10 mouse cellular contexts compared by ENCODE assay signal in the genomic region with DNA sequence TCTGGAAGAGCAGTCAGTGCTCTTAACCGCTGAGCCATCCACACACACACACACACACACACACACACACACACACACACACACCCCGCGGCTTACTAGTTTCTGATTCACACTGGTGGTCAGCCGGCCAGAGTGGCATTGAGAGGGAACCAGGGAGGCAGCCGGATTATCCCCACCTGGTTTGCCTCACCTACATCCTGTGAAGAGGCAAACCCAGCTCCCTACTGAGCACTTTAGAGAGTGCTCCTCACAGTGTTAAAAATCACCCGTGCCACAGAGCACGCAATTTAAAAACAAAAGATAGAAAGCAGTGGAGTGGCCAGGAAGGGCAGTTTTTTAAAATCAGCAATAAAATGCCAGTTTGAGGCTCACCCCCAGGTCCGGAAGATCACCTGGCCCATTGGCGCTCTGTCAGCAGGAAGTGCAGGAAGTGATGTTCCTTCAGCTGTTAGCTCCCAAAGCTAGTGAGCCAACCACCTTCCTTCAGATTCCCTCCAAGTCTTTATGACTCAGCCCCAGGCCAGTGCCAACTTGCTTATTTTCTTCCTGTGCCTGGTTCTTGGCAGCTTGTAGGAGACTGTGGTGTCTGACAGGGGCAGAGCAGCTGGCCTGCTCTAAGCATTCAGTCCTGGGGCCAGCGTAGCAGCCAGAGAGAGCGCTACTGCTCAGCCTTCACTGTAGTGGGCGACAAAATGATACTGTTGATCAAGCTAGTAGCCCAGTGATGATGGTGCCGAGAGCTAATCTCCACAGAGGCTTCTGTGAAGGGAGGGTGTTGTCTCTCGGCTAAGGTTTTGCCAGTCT. TPM values are rescaled to one million over a fixed set of nuclear protein-coding genes. Genes with fewer than 3 reads are reported as not detected.
DNase-seq lines count a peak whose midpoint lies in the region; ATAC-seq and TF ChIP-seq lines count a peak whose summit lies in the region.
"Had no signal": no experiment of that assay in that cellular context is flagged by ENCODE, and none has a peak within 500 bp of the region (broad histone marks: within the 10 kb centered on the region; RNA-seq: fewer than 3 reads in every experiment).

No protein-coding gene starts in this region.

- H3K9ac ChIP-seq in liver, embryonic 11.5 days (ENCODE audit: low read depth, low read length): no peak overlapping the region
- H3K9ac ChIP-seq: heart, embryonic 13.5 days had no signal

- no peaks in the 10 kb centered on the region for H3K79me2 ChIP-seq in myocyte (ENCODE audit: control insufficient read depth, insufficient read depth)

- no peaks in the 10 kb centered on the region for H3K36me3 ChIP-seq in myocyte (ENCODE audit: control insufficient read depth, insufficient read depth)
- no peaks in the 10 kb centered on the region for H3K36me3 ChIP-seq in liver, embryonic 11.5 days (ENCODE audit: control insufficient read depth, insufficient read depth, low read length)
- H3K36me3 ChIP-seq: heart, embryonic 13.5 days had no signal

- TF ChIP-seq POLR2A in myocyte (IDR thresholded peaks at IDR 0.05; ENCODE audit: insufficient read length, low read depth): peak; percentile 43

- no peaks in the 10 kb centered on the region for H3K9me3 ChIP-seq in liver, embryonic 11.5 days (ENCODE audit: control insufficient read depth, low read length)
- H3K9me3 ChIP-seq: heart, embryonic 13.5 days had no signal

- peak; percentile 10 to 21 for DNase-seq in heart, adult 9 months (ENCODE audit: low spot score in 2 of 2)
- DNase-seq in heart, adult 8-10 months (ENCODE audit: low spot score): no peak
- DNase-seq in 3134 (ENCODE audit: extremely low read depth, insufficient read length, low spot score): peak; percentile 82
- peak; percentile 97 for DNase-seq in brain, adult 2 months (ENCODE audit: low read depth, low spot score)
- DNase-seq in frontal cortex, adult 2 months (ENCODE audit: extremely low spot score in 1 of 2, low spot score in 1 of 2): peak; percentile 61 to 73
- DNase-seq in layer of hippocampus, adult 2 months (ENCODE audit: low spot score in 2 of 2): peak; percentile 41 to 68
- DNase-seq in liver, embryonic 11.5 days (ENCODE audit: low spot score): no peak

- H3ac ChIP-seq in myocyte (ENCODE audit: control insufficient read depth, insufficient read length): no peak overlapping the region

- H3K4me3 ChIP-seq in layer of hippocampus, adult 2 months: peak overlapping the region; percentile 9; the same call in 1 of the 2 replicates
- H3K4me3 ChIP-seq in myocyte: peak overlapping the region; percentile 0
- H3K4me3 ChIP-seq in liver, embryonic 11.5 days (ENCODE audit: low read depth, low read length): no peak overlapping the region
- H3K4me3 ChIP-seq: heart, embryonic 13.5 days had no signal

- ATAC-seq in liver, embryonic 11.5 days (replicated peaks; ENCODE audit: low FRiP score): no peak
- ATAC-seq: Patski had no signal

- peak; percentile 57 for TF ChIP-seq CTCF in layer of hippocampus, adult 2 months (conservative IDR thresholded peaks at IDR 0.05)

- H3K27me3 ChIP-seq in myocyte (ENCODE audit: control insufficient read depth, insufficient read depth, insufficient read length): no peaks in the 10 kb centered on the region
- H3K27me3 ChIP-seq in liver, embryonic 11.5 days (replicated peaks; ENCODE audit: control insufficient read depth, insufficient read depth, low read length): no peaks in the 10 kb centered on the region
- H3K27me3 ChIP-seq: Patski had no signal

- H3K4me1 ChIP-seq in liver, embryonic 11.5 days (replicated peaks; ENCODE audit: control insufficient read depth, insufficient read depth, low read length): no peaks in the 10 kb centered on the region

- peak overlapping the region; percentile 36; the same call in 1 of the 2 replicates for H3K27ac ChIP-seq in layer of hippocampus, adult 2 months
- H3K27ac ChIP-seq in liver, embryonic 11.5 days (ENCODE audit: low read depth, low read length): no peak overlapping the region
- H3K27ac ChIP-seq: heart, embryonic 13.5 days had no signal

- WGBS in liver, embryonic 11.5 days: 52% methylated on average over 14 of the region's 14 CpGs

- peak overlapping the region; percentile 82 for H3K4me2 ChIP-seq in myocyte (ENCODE audit: low read depth)
- no peak overlapping the region for H3K4me2 ChIP-seq in liver, embryonic 11.5 days
- H3K4me2 ChIP-seq: heart, embryonic 13.5 days had no signal

TF ChIP-seq in myocyte, 11 proteins besides CTCF, POLR2A, EP300 and RAD21:
- TF ChIP-seq E2F4 (IDR thresholded peaks at IDR 0.05; ENCODE audit: insufficient read depth): no peak
- no peak for TF ChIP-seq REST (IDR thresholded peaks at IDR 0.05; ENCODE audit: insufficient read depth, insufficient read length)
- TF ChIP-seq USF1 (IDR thresholded peaks at IDR 0.05; ENCODE audit: low read depth): peak; percentile 6
- TF ChIP-seq MYOD1 (IDR thresholded peaks at IDR 0.05; ENCODE audit: control insufficient read depth in 1 of 3, insufficient read length in 2 of 3, low read depth in 2 of 3): peak; percentile 63 to 83 (median 80)
- peak; percentile 30 to 76 (median 71) for TF ChIP-seq MYOG (IDR thresholded peaks at IDR 0.05; ENCODE audit: control insufficient read depth in 1 of 3, insufficient read depth in 1 of 3, insufficient read length in 2 of 3, low read depth in 2 of 3)
- no peak for TF ChIP-seq TCF12 (IDR thresholded peaks at IDR 0.05; ENCODE audit: insufficient read depth, poor library complexity, severe bottlenecking)

RNA-seq across cellular contexts. Expression of a gene that starts 57.9 kb away (rescaled TPM):
- 10 to 100 TPM; 59.2 to 86.0 (median 63.7) TPM for total RNA-seq in heart, adult 8-10 months (2022)
- 51.5 and 66.9 TPM in 2 replicates for polyA plus RNA-seq in frontal cortex, adult 2 months (2012; rRNA removed)
- 10 to 100 TPM; 69.6 to 78.7 TPM for total RNA-seq in layer of hippocampus, adult 2 months (2021)
- 33.6 TPM for polyA plus RNA-seq in myocyte (2012; fragmentation: generic; extraction: Trizol)
- 17.8 and 21.9 TPM in 2 replicates for polyA plus RNA-seq in liver, embryonic 11.5 days (2014; fragmentation: Nextera tagmentation; extraction: Ambion mirVana)

Comparison
In these comparisons a context has a peak if more than half of its experiments do, and no peak if none do; other contexts are left out.
1. DNase-seq: peak in heart, adult 9 months (2 of 2), 3134 (single experiment), brain, adult 2 months (single experiment), frontal cortex, adult 2 months (2 of 2) and layer of hippocampus, adult 2 months (2 of 2); none in heart, adult 8-10 months (single experiment) and liver, embryonic 11.5 days (single experiment).